In the genomic region with DNA sequence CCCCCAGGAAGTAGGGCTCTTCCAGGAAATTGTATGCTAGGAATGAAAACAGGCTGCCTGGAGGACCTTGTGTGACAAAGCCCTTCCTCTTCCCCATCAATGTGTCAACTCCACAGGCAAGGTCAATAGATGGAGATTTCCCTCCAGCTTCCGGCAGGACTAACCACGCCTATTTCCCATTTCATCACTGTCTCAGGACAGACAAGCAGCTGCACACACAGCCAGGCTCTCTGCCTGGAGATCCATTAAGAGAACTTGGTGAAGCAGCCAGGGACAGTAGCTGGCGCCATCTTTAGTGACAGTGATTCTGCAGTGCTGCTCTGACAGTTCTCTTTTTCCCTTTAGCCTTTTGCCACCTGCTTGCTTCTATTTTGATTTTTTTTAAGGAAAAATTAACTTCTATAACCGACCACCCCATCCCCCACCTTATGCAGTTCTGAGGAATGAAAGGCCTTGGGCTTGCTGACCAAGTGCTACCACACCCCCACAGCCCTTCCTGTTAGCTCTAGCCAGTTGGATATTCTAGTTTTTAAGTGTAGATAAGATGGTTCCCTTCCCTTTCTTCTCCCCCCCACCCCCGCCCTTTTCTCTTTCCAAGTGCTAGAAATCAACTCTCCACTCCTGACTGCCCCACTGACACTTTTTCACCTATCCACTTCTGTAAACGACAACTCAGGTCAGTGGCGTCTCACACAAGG, we compare ENCODE assay signal across 10 mouse cellular contexts. TPM values are rescaled to one million over a fixed set of nuclear protein-coding genes. Genes with fewer than 3 reads are reported as not detected.
DNase-seq lines count a peak whose midpoint lies in the region; ATAC-seq and TF ChIP-seq lines count a peak whose summit lies in the region.
"Had no signal": no experiment of that assay in that cellular context is flagged by ENCODE, and none has a peak within 500 bp of the region (broad histone marks: within the 10 kb centered on the region; RNA-seq: fewer than 3 reads in every experiment).

No protein-coding gene starts in this region.

- peak; percentile 66 for DNase-seq in lung, embryonic 14.5 days
- DNase-seq in lung, postnatal 14 days: no peak
- DNase-seq in heart, embryonic 10.5 days (ENCODE audit: low spot score): peak; percentile 79
- DNase-seq in kidney, postnatal 4 days: peak; percentile 25 to 52
- no peak for DNase-seq in layer of hippocampus, postnatal 14 days (ENCODE audit: low spot score in 2 of 2)
- no peak for DNase-seq in T-cell, adult 2 months (ENCODE audit: low spot score)

- no peak overlapping the region for H3K4me3 ChIP-seq in lung, embryonic 14.5 days (ENCODE audit: low read depth, low read length)
- no peak overlapping the region for H3K4me3 ChIP-seq in heart, embryonic 10.5 days
- H3K4me3 ChIP-seq in stomach, embryonic 16.5 days (replicated peaks; ENCODE audit: low read length): no peak overlapping the region
- no peak overlapping the region for H3K4me3 ChIP-seq in hindbrain, embryonic 16.5 days (ENCODE audit: low read length)
- H3K4me3 ChIP-seq: erythroblast, embryonic 14.5 days; stomach, embryonic 15.5 days had no signal

- peak overlapping the region; percentile 60; the same call in 1 of the 2 replicates for H3K27ac ChIP-seq in lung, embryonic 14.5 days (ENCODE audit: low read depth)
- peak overlapping the region; percentile 80; the same call in 1 of the 2 replicates for H3K27ac ChIP-seq in heart, embryonic 10.5 days
- peak overlapping the region; percentile 0; the same call in 1 of the 2 replicates for H3K27ac ChIP-seq in stomach, embryonic 16.5 days (ENCODE audit: low read length)
- H3K27ac ChIP-seq in hindbrain, embryonic 16.5 days (ENCODE audit: low read depth, low read length): no peak overlapping the region

- H3K36me3 ChIP-seq in lung, embryonic 14.5 days (ENCODE audit: insufficient read depth): peaks cover 20% of the 10 kb centered on the region
- H3K36me3 ChIP-seq in heart, embryonic 10.5 days: peaks cover 26% of the 10 kb centered on the region
- peaks cover 12% of the 10 kb centered on the region for H3K36me3 ChIP-seq in stomach, embryonic 16.5 days (ENCODE audit: control insufficient read depth, insufficient read depth, low read length)
- H3K36me3 ChIP-seq in hindbrain, embryonic 16.5 days (ENCODE audit: control insufficient read depth, insufficient read depth, low read length): peaks cover 14% of the 10 kb centered on the region

- no peaks in the 10 kb centered on the region; the same call in 1 of the 2 replicates for H3K9me3 ChIP-seq in lung, embryonic 14.5 days (ENCODE audit: low read depth, low read length)
- no peaks in the 10 kb centered on the region for H3K9me3 ChIP-seq in heart, embryonic 10.5 days
- H3K9me3 ChIP-seq in stomach, embryonic 16.5 days (replicated peaks; ENCODE audit: control insufficient read depth, low read length): 0 out of 2 replicates have a peak, but pooled peaks cover 8% of the 10 kb centered on the region
- 0 out of 2 replicates have a peak, but pooled peaks cover 2% of the 10 kb centered on the region for H3K9me3 ChIP-seq in hindbrain, embryonic 16.5 days (ENCODE audit: control insufficient read depth, low read length)
- H3K9me3 ChIP-seq: stomach, embryonic 15.5 days had no signal

- H3K4me2 ChIP-seq in lung, embryonic 14.5 days: no peak overlapping the region
- H3K4me2 ChIP-seq in stomach, embryonic 16.5 days (ENCODE audit: low read depth, low read length): no peak overlapping the region
- H3K4me2 ChIP-seq in hindbrain, embryonic 16.5 days (ENCODE audit: low read length): no peak overlapping the region

- H3K9ac ChIP-seq in lung, embryonic 14.5 days: no peak overlapping the region
- H3K9ac ChIP-seq in stomach, embryonic 16.5 days (ENCODE audit: low read length): no peak overlapping the region
- H3K9ac ChIP-seq in hindbrain, embryonic 16.5 days (ENCODE audit: low read depth, low read length): no peak overlapping the region
- H3K9ac ChIP-seq: stomach, embryonic 15.5 days had no signal

- TF ChIP-seq CTCF in lung, embryonic 14.5 days (IDR thresholded peaks at IDR 0.05; ENCODE audit: low read depth): no peak

- no peaks in the 10 kb centered on the region for H3K27me3 ChIP-seq in lung, embryonic 14.5 days (ENCODE audit: insufficient read depth, low read length)
- no peaks in the 10 kb centered on the region for H3K27me3 ChIP-seq in heart, embryonic 10.5 days (ENCODE audit: insufficient read depth, poor library complexity, severe bottlenecking)
- no peaks in the 10 kb centered on the region for H3K27me3 ChIP-seq in stomach, embryonic 16.5 days (ENCODE audit: control insufficient read depth, insufficient read depth, low read length)
- H3K27me3 ChIP-seq in hindbrain, embryonic 16.5 days (replicated peaks; ENCODE audit: control insufficient read depth, insufficient read depth, low read length): no peaks in the 10 kb centered on the region
- H3K27me3 ChIP-seq: stomach, embryonic 15.5 days had no signal

- peak; percentile 62; the same call in 1 of the 2 replicates for ATAC-seq in lung, embryonic 14.5 days (ENCODE audit: insufficient read depth)
- no peak for ATAC-seq in stomach, embryonic 16.5 days (ENCODE audit: insufficient read depth, low FRiP score)
- ATAC-seq in hindbrain, embryonic 16.5 days: no peak

- H3K4me1 ChIP-seq in lung, embryonic 14.5 days (ENCODE audit: insufficient read depth): peaks cover 8% of the 10 kb centered on the region; the same call in 1 of the 2 replicates
- H3K4me1 ChIP-seq in heart, embryonic 10.5 days: peaks cover 25% of the 10 kb centered on the region
- H3K4me1 ChIP-seq in stomach, embryonic 16.5 days (ENCODE audit: control insufficient read depth, insufficient read depth, low read length): no peaks in the 10 kb centered on the region
- H3K4me1 ChIP-seq in hindbrain, embryonic 16.5 days (ENCODE audit: control insufficient read depth, insufficient read depth, low read depth, low read length): no peaks in the 10 kb centered on the region

- 42% methylated on average over 7 of the region's 7 CpGs for WGBS in lung, embryonic 14.5 days
- WGBS in heart, embryonic 10.5 days: 52% methylated on average over 7 of the region's 7 CpGs
- WGBS in stomach, embryonic 16.5 days: 58% methylated on average over 7 of the region's 7 CpGs
- WGBS in hindbrain, embryonic 16.5 days: 84% methylated on average over 7 of the region's 7 CpGs

RNA-seq across cellular contexts. Expression of a gene that starts 21.8 kb away (rescaled TPM):
- 291 and 294 TPM in 2 replicates for polyA plus RNA-seq in lung, embryonic 14.5 days (2014; fragmentation: Nextera tagmentation; extraction: Ambion mirVana)
- 309 and 341 TPM in 2 replicates for polyA plus RNA-seq in heart, embryonic 10.5 days (2016; fragmentation: Nextera tagmentation; extraction: Ambion mirVana)
- 210 and 211 TPM in 2 replicates for polyA plus RNA-seq in stomach, embryonic 16.5 days (2015; fragmentation: Nextera tagmentation; extraction: Ambion mirVana)
- polyA plus RNA-seq in hindbrain, embryonic 16.5 days (2015; fragmentation: Nextera tagmentation; extraction: Ambion mirVana): 193 and 194 TPM in 2 replicates
- 10 to 100 TPM; 87.7 to 95.4 TPM for total RNA-seq in layer of hippocampus, postnatal 14 days (2021)

RNA-seq across cellular contexts. Expression of a gene that starts 22.0 kb away (rescaled TPM):
- 47.0 and 48.8 TPM in 2 replicates for polyA plus RNA-seq in lung, embryonic 14.5 days (2014; fragmentation: Nextera tagmentation; extraction: Ambion mirVana)
- polyA plus RNA-seq in heart, embryonic 10.5 days (2016; fragmentation: Nextera tagmentation; extraction: Ambion mirVana): 47.4 and 54.9 TPM in 2 replicates
- polyA plus RNA-seq in stomach, embryonic 16.5 days (2015; fragmentation: Nextera tagmentation; extraction: Ambion mirVana): 21.7 and 26.2 TPM in 2 replicates
- 12.2 TPM in 2 replicates for polyA plus RNA-seq in hindbrain, embryonic 16.5 days (2015; fragmentation: Nextera tagmentation; extraction: Ambion mirVana)
- total RNA-seq in layer of hippocampus, postnatal 14 days (2021): 10 to 100 TPM; 13.8 to 14.5 TPM

RNA-seq across cellular contexts. Expression of a gene that starts 24.0 kb away (rescaled TPM):
- 20.4 and 22.8 TPM in 2 replicates for polyA plus RNA-seq in lung, embryonic 14.5 days (2014; fragmentation: Nextera tagmentation; extraction: Ambion mirVana)
- 14.8 and 21.3 TPM in 2 replicates for polyA plus RNA-seq in heart, embryonic 10.5 days (2016; fragmentation: Nextera tagmentation; extraction: Ambion mirVana)
- 14.0 and 15.5 TPM in 2 replicates for polyA plus RNA-seq in stomach, embryonic 16.5 days (2015; fragmentation: Nextera tagmentation; extraction: Ambion mirVana)
- 14.0 and 16.9 TPM in 2 replicates for polyA plus RNA-seq in hindbrain, embryonic 16.5 days (2015; fragmentation: Nextera tagmentation; extraction: Ambion mirVana)
- 10 to 100 TPM; 20.3 to 25.9 TPM for total RNA-seq in layer of hippocampus, postnatal 14 days (2021)

RNA-seq across cellular contexts. Expression of a gene that starts 45.2 kb away (rescaled TPM):
- polyA plus RNA-seq in lung, embryonic 14.5 days (2014; fragmentation: Nextera tagmentation; extraction: Ambion mirVana): 100 and 103 TPM in 2 replicates
- polyA plus RNA-seq in heart, embryonic 10.5 days (2016; fragmentation: Nextera tagmentation; extraction: Ambion mirVana): 53.2 and 69.3 TPM in 2 replicates
- polyA plus RNA-seq in stomach, embryonic 16.5 days (2015; fragmentation: Nextera tagmentation; extraction: Ambion mirVana): 89.3 and 89.4 TPM in 2 replicates
- polyA plus RNA-seq in hindbrain, embryonic 16.5 days (2015; fragmentation: Nextera tagmentation; extraction: Ambion mirVana): 89.5 and 92.2 TPM in 2 replicates
- total RNA-seq in layer of hippocampus, postnatal 14 days (2021): 100 to 1,000 TPM; 121 to 128 TPM

Comparison
In these comparisons a context has a peak if more than half of its experiments do, and no peak if none do; other contexts are left out.
1. DNase-seq: peak in lung, embryonic 14.5 days (single experiment), heart, embryonic 10.5 days (single experiment) and kidney, postnatal 4 days (2 of 2); none in lung, postnatal 14 days (single experiment), layer of hippocampus, postnatal 14 days (0 of 2) and T-cell, adult 2 months (single experiment).